Mouse (Mus musculus) MEL (cell line): Measurements from ENCODE around the gene Igf1r. TPM values are rescaled to one million over a fixed set of nuclear protein-coding genes. Genes with fewer than 3 reads are reported as not detected.

Experiments used
- DNase-seq: peaks from one replicate; pipeline ENCODE4 v3.0.0; 2011; ENCODE audit warnings: low read depth, low spot score
- H3K27ac ChIP-seq: 2 replicates; pipeline ENCODE4 v1.5.1; 2012; ENCODE audit warnings: low read depth, mild to moderate bottlenecking, control low read depth, low read length, moderate library complexity; ENCODE audit not compliant: control insufficient read depth
- H3K27me3 ChIP-seq, 2 experiments: fragments of 150-350 bp in 1 of 2; sonication (generic) in 1 of 2; 2 replicates each; pipeline ENCODE4 v1.6.1; 2012; ENCODE audit warnings: low read length in 2 of 2, mild to moderate bottlenecking in 2 of 2, improper control_type of control experiment in 1 of 2, moderate library complexity in 1 of 2; ENCODE audit not compliant: insufficient read depth in 2 of 2, control insufficient read depth in 1 of 2
- H3K36me3 ChIP-seq, 2 experiments: 2 replicates each; pipeline ENCODE4 v1.6.1; 2012 to 2014; ENCODE audit warnings: low read length in 2 of 2, improper control_type of control experiment in 1 of 2, inconsistent platforms in 1 of 2, mild to moderate bottlenecking in 1 of 2; ENCODE audit not compliant: insufficient read depth in 2 of 2, control insufficient read depth in 1 of 2
- H3K4me1 ChIP-seq, 2 experiments: fragments of 150-350 bp in 1 of 2; sonication (generic) in 1 of 2; 2 replicates each; pipeline ENCODE4 v1.6.1; 2012; ENCODE audit warnings: low read length in 2 of 2, improper control_type of control experiment in 1 of 2, mild to moderate bottlenecking in 1 of 2; ENCODE audit not compliant: insufficient read depth in 2 of 2, control insufficient read depth in 1 of 2
- H3K4me3 ChIP-seq, 2 experiments: fragments of 150-350 bp in 1 of 2; sonication (generic) in 1 of 2; 2 replicates each; pipeline ENCODE4 v1.5.1; 2012; ENCODE audit warnings: low read depth in 2 of 2, low read length in 2 of 2, mild to moderate bottlenecking in 2 of 2, moderate library complexity in 2 of 2, control low read depth in 1 of 2, improper control_type of control experiment in 1 of 2; ENCODE audit not compliant: control insufficient read depth in 1 of 2, insufficient read depth in 1 of 2
- H3K79me2 ChIP-seq: 2 replicates; pipeline ENCODE4 v1.6.1; 2012; ENCODE audit warnings: mild to moderate bottlenecking, low read length, moderate library complexity; ENCODE audit not compliant: control insufficient read depth, poor library complexity, insufficient read depth
- H3K9ac ChIP-seq: 2 replicates; pipeline ENCODE4 v1.6.1; 2012; ENCODE audit warnings: low read depth, mild to moderate bottlenecking, control low read depth, low read length, moderate library complexity; ENCODE audit not compliant: control insufficient read depth, poor library complexity, severe bottlenecking
- H3K9me3 ChIP-seq: fragments of 150-350 bp; sonication (generic); replicated peaks from 2 replicates; pipeline ENCODE4 v1.6.1; 2012; ENCODE audit warnings: mild to moderate bottlenecking, low read length, improper control_type of control experiment, moderate library complexity; ENCODE audit not compliant: insufficient read depth
- BHLHE40 ChIP-seq: IDR thresholded peaks from 2 replicates; pipeline ENCODE4 v1.6.1; 2012; ENCODE audit warnings: low read depth, mild to moderate bottlenecking, inconsistent platforms, low read length, improper control_type of control experiment, borderline replicate concordance
- CHD1 ChIP-seq: IDR thresholded peaks from 2 replicates; pipeline ENCODE4 v1.6.1; 2012; ENCODE audit warnings: low read depth, mild to moderate bottlenecking, inconsistent platforms, low read length, improper control_type of control experiment
- CHD2 ChIP-seq: IDR thresholded peaks from 2 replicates; pipeline ENCODE4 v1.6.1; 2011; ENCODE audit warnings: low read length, improper control_type of control experiment
- CTCF ChIP-seq, 3 experiments: IDR thresholded peaks in 2 of 3; conservative IDR thresholded peaks in 1 of 3; 2 replicates each; pipeline ENCODE4 v1.5.1; 2011 to 2012; ENCODE audit warnings: low read length in 3 of 3, low read depth in 2 of 3, mild to moderate bottlenecking in 2 of 3, improper control_type of control experiment in 1 of 3, inconsistent platforms in 1 of 3, mixed read lengths in 1 of 3, moderate library complexity in 1 of 3; ENCODE audit not compliant: control insufficient read depth in 1 of 3, insufficient read depth in 1 of 3, poor library complexity in 1 of 3, severe bottlenecking in 1 of 3
- E2F4 ChIP-seq: IDR thresholded peaks from 2 replicates; pipeline ENCODE4 v1.6.1; 2011; ENCODE audit warnings: low read depth, low read length, improper control_type of control experiment, borderline replicate concordance
- ELF1 ChIP-seq: IDR thresholded peaks from 2 replicates; pipeline ENCODE4 v1.6.1; 2014; ENCODE audit warnings: low read depth, mild to moderate bottlenecking, inconsistent platforms, low read length, improper control_type of control experiment, moderate library complexity
- EP300 ChIP-seq, 2 experiments: IDR thresholded peaks; 2 replicates each; pipeline ENCODE4 v1.6.1; 2011; ENCODE audit warnings: improper control_type of control experiment in 2 of 2, low read length in 2 of 2, low read depth in 1 of 2, mild to moderate bottlenecking in 1 of 2
- ETS1 ChIP-seq: IDR thresholded peaks from 2 replicates; pipeline ENCODE4 v1.6.1; 2012; ENCODE audit warnings: low read depth, mild to moderate bottlenecking, inconsistent platforms, low read length, improper control_type of control experiment, moderate library complexity
- GABPA ChIP-seq: IDR thresholded peaks from 2 replicates; pipeline ENCODE4 v1.6.1; 2012; ENCODE audit warnings: low read depth, mild to moderate bottlenecking, inconsistent platforms, low read length, improper control_type of control experiment, moderate library complexity
- HCFC1 ChIP-seq: IDR thresholded peaks from 2 replicates; pipeline ENCODE4 v1.6.1; 2012; ENCODE audit warnings: low read depth, mild to moderate bottlenecking, inconsistent platforms, low read length, improper control_type of control experiment, moderate library complexity
- JUND ChIP-seq: IDR thresholded peaks from 2 replicates; pipeline ENCODE4 v1.6.1; 2011; ENCODE audit warnings: low read depth, mild to moderate bottlenecking, improper control_type of control experiment, low read length
- KAT2A ChIP-seq: conservative IDR thresholded peaks from 2 replicates; pipeline ENCODE4 v1.6.1; 2012; ENCODE audit warnings: low read depth, low read length, improper control_type of control experiment, inconsistent platforms
- MAFK ChIP-seq: IDR thresholded peaks from 2 replicates; pipeline ENCODE4 v1.6.1; 2011; ENCODE audit warnings: low read depth, mild to moderate bottlenecking, low read length, improper control_type of control experiment, borderline replicate concordance
- MEF2A ChIP-seq: IDR thresholded peaks from 2 replicates; pipeline ENCODE4 v1.6.1; 2014; ENCODE audit warnings: low read depth, mild to moderate bottlenecking, inconsistent platforms, low read length, improper control_type of control experiment; ENCODE audit not compliant: poor library complexity, insufficient replicate concordance, severe bottlenecking; ENCODE audit errors: extremely low read depth
- MXI1 ChIP-seq: IDR thresholded peaks from 2 replicates; pipeline ENCODE4 v1.6.1; 2011; ENCODE audit warnings: mild to moderate bottlenecking, low read depth, low read length, improper control_type of control experiment
- MYC ChIP-seq: IDR thresholded peaks from 2 replicates; pipeline ENCODE4 v1.6.1; 2011; ENCODE audit warnings: low read depth, mild to moderate bottlenecking, low read length, improper control_type of control experiment, moderate library complexity
- NELFE ChIP-seq: IDR thresholded peaks from 2 replicates; pipeline ENCODE4 v1.6.1; 2011; ENCODE audit warnings: low read depth, low read length, improper control_type of control experiment
- NRF1 ChIP-seq: IDR thresholded peaks from 2 replicates; pipeline ENCODE4 v1.6.1; 2014; ENCODE audit warnings: low read depth, mild to moderate bottlenecking, inconsistent platforms, low read length, improper control_type of control experiment, moderate library complexity; ENCODE audit not compliant: poor library complexity, insufficient read depth, severe bottlenecking
- POLR2A ChIP-seq, 2 experiments: IDR thresholded peaks; 2 replicates each; pipeline ENCODE4 v1.6.1; 2011 to 2012; ENCODE audit warnings: low read length in 2 of 2, mild to moderate bottlenecking in 2 of 2, control low read depth in 1 of 2, improper control_type of control experiment in 1 of 2, low read depth in 1 of 2, moderate library complexity in 1 of 2; ENCODE audit not compliant: control insufficient read depth in 1 of 2, insufficient read depth in 1 of 2, poor library complexity in 1 of 2
- POLR2AphosphoS2 ChIP-seq: IDR thresholded peaks from 2 replicates; pipeline ENCODE4 v1.6.1; 2011; ENCODE audit warnings: low read length, improper control_type of control experiment
- POLR2AphosphoS5 ChIP-seq: IDR thresholded peaks from 2 replicates; pipeline ENCODE4 v1.6.1; 2012; ENCODE audit warnings: low read depth, borderline replicate concordance, mild to moderate bottlenecking, inconsistent platforms, low read length, moderate library complexity, mixed read lengths
- RAD21 ChIP-seq: IDR thresholded peaks from 2 replicates; pipeline ENCODE4 v1.6.1; 2011; ENCODE audit warnings: mild to moderate bottlenecking, low read depth, low read length, improper control_type of control experiment
- RCOR1 ChIP-seq: IDR thresholded peaks from 2 replicates; pipeline ENCODE4 v1.6.1; 2012; ENCODE audit warnings: low read depth, mild to moderate bottlenecking, inconsistent platforms, low read length, improper control_type of control experiment
- SIN3A ChIP-seq: IDR thresholded peaks from 2 replicates; pipeline ENCODE4 v1.6.1; 2012; ENCODE audit warnings: low read length, improper control_type of control experiment, inconsistent platforms
- SMC3 ChIP-seq: IDR thresholded peaks from 2 replicates; pipeline ENCODE4 v1.6.1; 2011; ENCODE audit warnings: low read depth, low read length, improper control_type of control experiment
- TAL1 ChIP-seq: IDR thresholded peaks from 2 replicates; pipeline ENCODE4 v1.6.1; 2012; ENCODE audit warnings: mild to moderate bottlenecking, inconsistent platforms, low read length, moderate library complexity, mixed read lengths
- TCF12 ChIP-seq: IDR thresholded peaks from 2 replicates; pipeline ENCODE4 v1.6.1; 2014; ENCODE audit warnings: low read depth, mild to moderate bottlenecking, inconsistent platforms, low read length, improper control_type of control experiment, moderate library complexity
- USF1 ChIP-seq: IDR thresholded peaks from 2 replicates; pipeline ENCODE4 v1.6.1; 2014; ENCODE audit warnings: low read depth, mild to moderate bottlenecking, inconsistent platforms, low read length, improper control_type of control experiment, moderate library complexity
- ZKSCAN1 ChIP-seq: IDR thresholded peaks from 2 replicates; pipeline ENCODE4 v1.6.1; 2012; ENCODE audit warnings: low read depth, mild to moderate bottlenecking, inconsistent platforms, low read length, improper control_type of control experiment, moderate library complexity
- ZMIZ1 ChIP-seq: IDR thresholded peaks from 2 replicates; pipeline ENCODE4 v1.6.1; 2012; ENCODE audit warnings: low read depth, mild to moderate bottlenecking, inconsistent platforms, low read length, improper control_type of control experiment, moderate library complexity
- ZNF384 ChIP-seq: IDR thresholded peaks from 2 replicates; pipeline ENCODE4 v1.6.1; 2012; ENCODE audit warnings: low read depth, mild to moderate bottlenecking, inconsistent platforms, low read length, improper control_type of control experiment
- polyA plus RNA-seq, 2 experiments: library from polyadenylated mRNA; stranded (reverse) in 1 of 2; unstranded in 1 of 2; fragments of >175 nt in 1 of 2; fragments of >200 nt in 1 of 2; gene quantifications; 2 replicates each; pipeline versions ENCODE4 v1.2.1 to v1.2.4; 2012; ENCODE audit warnings: low replicate concordance in 2 of 2, low read depth in 1 of 2; ENCODE audit not compliant: insufficient read length in 2 of 2, insufficient read depth in 1 of 2, missing spikeins in 1 of 2
- total RNA-seq: library from RNA; depleted of rRNA; stranded (reverse); fragments of 300-350 nt; gene quantifications from 2 replicates; pipeline ENCODE4 v1.2.3, GENCODE M21; 2012

Igf1r gene
- total and polyA plus RNA-seq, 3 experiments = 11.8 to 11.9 TPM; not detected in 1

DNA sequence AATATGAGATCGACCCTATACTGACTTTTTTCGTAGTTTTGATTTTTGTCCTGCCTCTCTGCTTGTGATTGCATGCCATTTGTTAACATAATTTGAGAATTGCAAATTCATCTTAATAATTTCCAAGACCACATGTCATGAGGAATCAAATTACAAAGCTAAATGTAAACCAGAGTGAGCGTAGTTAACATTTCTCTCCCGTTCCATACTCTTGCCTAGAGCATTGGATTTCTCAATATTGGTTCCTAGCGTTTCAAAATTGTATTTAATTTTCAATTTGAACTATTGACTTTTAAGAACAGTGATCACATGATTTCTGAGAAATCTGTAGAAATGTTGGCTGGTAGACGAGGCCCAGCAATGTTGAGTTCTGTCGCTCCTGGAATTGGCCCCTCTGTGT, 30.8 kb downstream of the Igf1r start:
- Histone ChIP-seq H3K27ac (peak overlapping the region; percentile 96), H3K4me3 (no peak overlapping the region), H3K9me3 (no peaks in the 10 kb centered on the region), H3K79me2 (peaks cover 17% of the 10 kb centered on the region), H3K27me3 (no peaks in the 10 kb centered on the region), H3K36me3 (peaks cover 0 to 39% of the 10 kb centered on the region in 2 experiments; a peak in 2 of 4 replicates), H3K9ac (no peak overlapping the region), H3K4me1 (peaks cover 27 to 34% of the 10 kb centered on the region in 2 experiments)
- no peak for TF ChIP-seq GABPA
- TF ChIP-seq EP300 (IDR thresholded peaks at IDR 0.05; ENCODE audit: low read depth in 1 of 2, low read length in 2 of 2) = no peak
- TF ChIP-seq CHD2 = no peak
- TF ChIP-seq ETS1 = no peak
- no peak for TF ChIP-seq SIN3A
- no peak for DNase-seq

DNA sequence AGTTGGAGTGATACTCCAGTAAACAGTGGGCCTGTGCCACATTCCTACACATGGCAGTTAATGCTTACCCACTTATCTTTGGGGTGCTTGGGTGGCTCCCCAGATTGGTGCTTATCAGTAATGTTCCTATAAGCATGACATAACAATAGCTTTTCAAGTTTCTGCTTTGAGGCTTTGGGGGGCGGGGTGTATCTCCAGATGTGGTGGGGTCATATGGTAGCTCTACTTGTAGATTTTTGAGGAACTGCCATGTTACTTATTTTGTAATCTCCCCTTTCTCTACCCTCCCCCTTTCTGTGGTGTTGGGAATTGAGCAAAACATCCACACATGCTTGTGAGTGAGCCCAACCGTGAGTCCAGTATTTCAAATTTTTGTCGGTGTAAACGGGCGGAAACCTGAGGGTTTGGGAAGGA, 32.4 kb downstream of the Igf1r start:
- Histone ChIP-seq H3K9me3 (no peaks in the 10 kb centered on the region), H3K27ac (peak overlapping the region; percentile 96), H3K4me3 (peak overlapping the region; percentile 23 to 36), H3K79me2 (peaks cover 17% of the 10 kb centered on the region), H3K9ac (peak overlapping the region; percentile 48), H3K4me1 (peaks cover 27 to 34% of the 10 kb centered on the region in 2 experiments), H3K36me3 (peaks cover 0 to 39% of the 10 kb centered on the region in 2 experiments; a peak in 2 of 4 replicates), H3K27me3 (no peaks in the 10 kb centered on the region)
- peak; percentile 96 for DNase-seq
- peak; percentile 32; the same call in 1 of the 2 replicates for TF ChIP-seq ZNF384
- peak; percentile 83 for TF ChIP-seq MXI1
- TF ChIP-seq MAFK = peak; percentile 88
- 0 out of 2 replicates have a peak, but pooled peaks have one; percentile 31 for TF ChIP-seq ELF1
- TF ChIP-seq RAD21 = peak; percentile 0; the same call in 1 of the 2 replicates
- TF ChIP-seq SMC3 = no peak
- TF ChIP-seq RCOR1 = peak; percentile 95
- TF ChIP-seq NELFE = no peak; the same call in 1 of the 2 replicates
- TF ChIP-seq ZKSCAN1 = no peak
- peak; percentile 100 for TF ChIP-seq ETS1
- TF ChIP-seq POLR2AphosphoS2 = peak; percentile 35; the same call in 1 of the 2 replicates
- peak; percentile 46; the same call in 1 of the 2 replicates for TF ChIP-seq HCFC1
- 0 out of 2 replicates have a peak, but pooled peaks have one; percentile 31 for TF ChIP-seq JUND
- TF ChIP-seq CHD1 = no peak
- peak; percentile 99 to 100 for TF ChIP-seq EP300 (IDR thresholded peaks at IDR 0.05; ENCODE audit: low read depth in 1 of 2, low read length in 2 of 2)
- TF ChIP-seq SIN3A = peak; percentile 98
- TF ChIP-seq POLR2AphosphoS5 = no peak
- peak; percentile 90 for TF ChIP-seq BHLHE40
- TF ChIP-seq NRF1 = 0 out of 2 replicates have a peak, but pooled peaks have one; percentile 17
- TF ChIP-seq E2F4 = no peak; the same call in 1 of the 2 replicates
- peak; percentile 74; the same call in 1 of the 2 replicates for TF ChIP-seq MEF2A
- peak; percentile 56 for TF ChIP-seq KAT2A
- TF ChIP-seq POLR2A (IDR thresholded peaks at IDR 0.05; ENCODE audit: control insufficient read depth in 1 of 2, insufficient read depth in 1 of 2, low read depth in 1 of 2, low read length in 2 of 2, poor library complexity in 1 of 2) = no peak
- TF ChIP-seq USF1 = peak; percentile 70
- peak; percentile 79 for TF ChIP-seq TAL1
- TF ChIP-seq CTCF (IDR thresholded peaks at IDR 0.05 in 2 of 3, conservative IDR thresholded peaks at IDR 0.05 in 1 of 3; ENCODE audit: control insufficient read depth in 1 of 3, insufficient read depth in 1 of 3, low read depth in 2 of 3, low read length in 3 of 3, poor library complexity in 1 of 3, severe bottlenecking in 1 of 3) = no peak
- no peak for TF ChIP-seq ZMIZ1
- TF ChIP-seq TCF12 = peak; percentile 97
- TF ChIP-seq MYC = peak; percentile 87
